Mouse (Mus musculus): ENCODE measurements around the gene Phc2. TPM values are rescaled to one million over a fixed set of nuclear protein-coding genes. Genes with fewer than 3 reads are reported as not detected.
"Not testable (repeated sequence)": the region's sequence is repeated elsewhere in the genome, so short reads cannot be mapped to it uniquely, and the experiment has no call there.

Gene Phc2
- polyA plus RNA-seq, 1 experiment from 2014 or later: 46.9 TPM

DNA sequence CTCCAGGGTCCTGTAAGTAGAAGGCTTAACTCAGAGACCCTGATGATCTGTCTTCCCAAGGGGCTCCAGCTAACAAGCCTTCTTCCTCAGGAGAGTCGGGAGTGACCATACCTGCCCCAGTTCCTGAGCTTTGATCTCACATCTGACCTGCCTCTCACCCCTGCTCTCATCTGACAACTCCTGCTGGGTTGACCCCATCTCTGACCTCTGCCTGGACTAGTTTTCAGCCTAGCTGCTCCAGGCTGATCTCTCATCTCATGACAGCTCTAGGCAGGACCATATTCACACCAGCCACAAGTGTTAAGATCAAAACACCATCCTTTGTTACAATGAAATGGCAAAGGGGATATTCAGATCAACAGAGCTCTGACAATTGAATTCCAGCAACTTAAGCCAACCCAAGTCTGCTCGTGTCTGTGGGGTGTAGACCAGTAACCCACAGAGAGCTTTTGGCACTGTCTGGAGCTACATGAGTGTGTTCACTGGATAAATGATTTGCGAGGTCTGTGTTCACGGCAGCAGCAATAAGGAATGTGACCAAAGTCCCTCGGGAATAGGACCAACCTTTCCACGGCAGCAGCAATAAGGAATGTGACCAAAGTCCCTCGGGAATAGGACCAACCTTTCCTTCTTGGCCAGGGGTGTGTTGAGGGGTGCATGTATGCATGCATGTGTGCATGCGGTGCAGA, 5.8 kb upstream of the Phc2 start:
- Histone ChIP-seq H3K27me3 (replicated peaks) (no peaks in the 10 kb centered on the region), H3K9me3 (no peaks in the 10 kb centered on the region), H3K9ac (no peak overlapping the region), H3K36me3 (no peaks in the 10 kb centered on the region), H3K4me3 (replicated peaks) (no peak overlapping the region), H3K27ac (no peak overlapping the region), H3K4me2 (no peak overlapping the region), H3K4me1 (peaks cover 25% of the 10 kb centered on the region)
- no peak for ATAC-seq (ENCODE audit: insufficient read depth, low FRiP score, low read depth)
- WGBS: 48% methylated on average over 8 of the region's 8 CpGs

DNA sequence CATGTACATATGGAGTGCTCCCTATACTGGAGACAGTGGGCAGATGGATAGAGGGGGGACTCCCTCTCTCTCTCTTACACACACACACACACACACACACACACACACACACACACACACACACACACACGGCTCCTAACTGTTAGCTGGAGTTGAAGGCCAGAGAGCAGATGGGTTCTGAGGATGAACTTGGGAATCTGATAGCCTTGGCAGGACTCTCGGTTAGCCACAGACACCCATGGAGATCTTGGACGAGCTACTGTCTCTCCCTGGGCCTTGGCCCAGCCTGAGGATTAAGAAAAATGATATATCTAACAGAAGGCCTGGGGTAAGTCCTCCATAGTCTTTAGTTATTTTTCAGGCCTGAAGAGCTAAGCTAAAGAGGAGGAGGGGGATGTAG, 3.0 kb upstream of the Phc2 start:
- no peak overlapping the region for H3K4me3 ChIP-seq (replicated peaks)
- H3K9ac ChIP-seq: no peak overlapping the region
- H3K4me1 ChIP-seq: peaks cover 32% of the 10 kb centered on the region
- no peak overlapping the region for H3K27ac ChIP-seq
- H3K36me3 ChIP-seq: no peaks in the 10 kb centered on the region
- WGBS: 43% methylated on average over 3 of the region's 3 CpGs
- no peak for ATAC-seq (ENCODE audit: insufficient read depth, low FRiP score, low read depth)
- H3K4me2 ChIP-seq: no peak overlapping the region
- H3K27me3 ChIP-seq (replicated peaks): no peaks in the 10 kb centered on the region
- no peaks in the 10 kb centered on the region for H3K9me3 ChIP-seq

GRCm38 (mm10) chr4:128652584-128653298, 1.8 kb upstream of the Phc2 start:
- Histone ChIP-seq H3K27me3 (replicated peaks) (no peaks in the 10 kb centered on the region), H3K9ac (no peak overlapping the region), H3K4me3 (replicated peaks) (no peak overlapping the region), H3K4me2 (no peak overlapping the region), H3K36me3 (no peaks in the 10 kb centered on the region), H3K4me1 (peaks cover 26% of the 10 kb centered on the region), H3K9me3 (no peaks in the 10 kb centered on the region), H3K27ac (no peak overlapping the region)
- WGBS: 47% methylated on average over 5 of the region's 5 CpGs
- no peak for ATAC-seq (ENCODE audit: insufficient read depth, low FRiP score, low read depth)

GRCm38 (mm10) chr4:128655446-128655845, 944 bp downstream of the Phc2 start:
- WGBS: 6% methylated on average over 12 of the region's 12 CpGs
- Histone ChIP-seq H3K9me3 (no peaks in the 10 kb centered on the region), H3K4me1 (peaks cover 26% of the 10 kb centered on the region), H3K4me2 (peak overlapping the region; percentile 99), H3K4me3 (replicated peaks) (peak overlapping the region; percentile 76), H3K36me3 (no peaks in the 10 kb centered on the region), H3K27me3 (replicated peaks) (no peaks in the 10 kb centered on the region), H3K9ac (peak overlapping the region; percentile 66; the same call in 1 of the 2 replicates), H3K27ac (no peak overlapping the region)
- no peak for ATAC-seq (ENCODE audit: insufficient read depth, low FRiP score, low read depth)

DNA sequence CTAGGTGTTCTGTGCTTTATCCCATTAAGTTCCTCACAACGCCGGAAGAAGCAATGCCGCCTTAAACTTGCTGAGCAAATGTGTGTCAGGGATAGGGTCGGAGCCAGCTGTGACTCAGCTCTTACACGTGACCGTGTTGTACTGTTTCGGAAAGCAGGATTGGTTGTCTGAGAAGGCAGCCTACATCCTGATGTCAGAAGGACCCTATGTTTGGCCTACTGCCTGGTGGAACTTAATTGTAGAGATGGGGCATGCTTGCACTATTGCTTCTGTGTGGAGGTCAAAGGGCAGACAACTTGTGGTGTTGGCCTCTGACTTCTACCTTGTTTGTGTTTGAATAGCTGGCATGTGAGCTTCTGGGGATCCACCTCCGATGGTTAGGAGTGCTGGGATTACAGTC, 5.7 kb downstream of the Phc2 start:
- ATAC-seq (ENCODE audit: insufficient read depth, low FRiP score, low read depth): no peak

GRCm38 (mm10) chr4:128661063-128661462, 6.6 kb downstream of the Phc2 start:
- WGBS: 69% methylated on average over 8 of the region's 8 CpGs
- Histone ChIP-seq H3K27ac (no peak overlapping the region), H3K36me3 (no peaks in the 10 kb centered on the region), H3K9me3 (no peaks in the 10 kb centered on the region), H3K9ac (no peak overlapping the region), H3K4me1 (no peaks in the 10 kb centered on the region), H3K4me2 (no peak overlapping the region), H3K27me3 (replicated peaks) (no peaks in the 10 kb centered on the region), H3K4me3 (replicated peaks) (no peak overlapping the region)
- no peak for ATAC-seq (ENCODE audit: insufficient read depth, low FRiP score, low read depth)

More for the DNA sequence above, 5.7 kb downstream of the Phc2 start:
- H3K9me3 ChIP-seq: no peaks in the 10 kb centered on the region
- H3K27ac ChIP-seq: no peak overlapping the region
- H3K9ac ChIP-seq: no peak overlapping the region
- 85% methylated on average over 8 of the region's 8 CpGs for WGBS
- H3K27me3 ChIP-seq (replicated peaks): no peaks in the 10 kb centered on the region
- no peak overlapping the region for H3K4me3 ChIP-seq (replicated peaks)
- 0 out of 2 replicates have a peak, but pooled peaks cover 7% of the 10 kb centered on the region for H3K4me1 ChIP-seq
- H3K36me3 ChIP-seq: no peaks in the 10 kb centered on the region
- H3K4me2 ChIP-seq: no peak overlapping the region

GRCm38 (mm10) chr4:128664002-128664401, 9.5 kb downstream of the Phc2 start:
- WGBS: 66% methylated on average over 3 of the region's 3 CpGs
- Histone ChIP-seq H3K27me3 (replicated peaks) (no peaks in the 10 kb centered on the region), H3K9ac (no peak overlapping the region), H3K36me3 (no peaks in the 10 kb centered on the region), H3K4me3 (replicated peaks) (no peak overlapping the region), H3K4me1 (no peaks in the 10 kb centered on the region), H3K4me2 (no peak overlapping the region), H3K27ac (no peak overlapping the region), H3K9me3 (no peaks in the 10 kb centered on the region)
- ATAC-seq (ENCODE audit: insufficient read depth, low FRiP score, low read depth): no peak

GRCm38 (mm10) chr4:128666362-128666761, 11.9 kb downstream of the Phc2 start:
- ATAC-seq (ENCODE audit: insufficient read depth, low FRiP score, low read depth); H3K9ac ChIP-seq; H3K4me3 ChIP-seq (replicated peaks); H3K27ac ChIP-seq; H3K4me1 ChIP-seq; H3K27me3 ChIP-seq (replicated peaks); H3K9me3 ChIP-seq; H3K36me3 ChIP-seq; H3K4me2 ChIP-seq: not testable (repeated sequence)
- 58% methylated on average over 7 of the region's 7 CpGs for WGBS

GRCm38 (mm10) chr4:128667195-128667594, 12.7 kb downstream of the Phc2 start:
- 47% methylated on average over 4 of the region's 4 CpGs for WGBS
- not testable (repeated sequence) for ATAC-seq (ENCODE audit: insufficient read depth, low FRiP score, low read depth); H3K4me2 ChIP-seq; H3K9me3 ChIP-seq; H3K9ac ChIP-seq; H3K4me1 ChIP-seq; H3K27me3 ChIP-seq (replicated peaks); H3K36me3 ChIP-seq; H3K4me3 ChIP-seq (replicated peaks); H3K27ac ChIP-seq

- Histone ChIP-seq H3K4me2 (no peak overlapping the region), H3K9me3 (no peaks in the 10 kb centered on the region), H3K9ac (no peak overlapping the region), H3K27me3 (replicated peaks) (no peaks in the 10 kb centered on the region), H3K27ac (no peak overlapping the region), H3K36me3 (no peaks in the 10 kb centered on the region), H3K4me3 (replicated peaks) (no peak overlapping the region), H3K4me1 (peaks cover 9% of the 10 kb centered on the region)
- whole genome bisulfite sequencing: 78% methylated on average over 6 of the region's 6 CpGs
- ATAC-seq (ENCODE audit: insufficient read depth, low FRiP score, low read depth): no peak
Observed at GRCm38 (mm10) chr4:128669229-128669628, 14.7 kb downstream of the Phc2 start.

- Histone ChIP-seq H3K4me2 (no peak overlapping the region), H3K4me1 (peaks cover 9% of the 10 kb centered on the region)
Observed at GRCm38 (mm10) chr4:128670566-128671191, 16.2 kb downstream of the Phc2 start.

GRCm38 (mm10) chr4:128672494-128672893, 18.0 kb downstream of the Phc2 start:
- peaks cover 9% of the 10 kb centered on the region for H3K4me1 ChIP-seq
- 92% methylated on average over 4 of the region's 4 CpGs for WGBS
- no peaks in the 10 kb centered on the region for H3K36me3 ChIP-seq
- H3K9ac ChIP-seq: no peak overlapping the region
- no peaks in the 10 kb centered on the region for H3K9me3 ChIP-seq
- no peak overlapping the region for H3K4me2 ChIP-seq
- H3K4me3 ChIP-seq (replicated peaks): no peak overlapping the region
- H3K27me3 ChIP-seq (replicated peaks): no peaks in the 10 kb centered on the region
- ATAC-seq (ENCODE audit: insufficient read depth, low FRiP score, low read depth): no peak
- H3K27ac ChIP-seq: no peak overlapping the region

More at GRCm38 (mm10) chr4:128670566-128671191, 16.2 kb downstream of the Phc2 start:
- H3K27me3 ChIP-seq (replicated peaks): no peaks in the 10 kb centered on the region
- H3K36me3 ChIP-seq: no peaks in the 10 kb centered on the region
- no peak overlapping the region for H3K9ac ChIP-seq
- H3K9me3 ChIP-seq: no peaks in the 10 kb centered on the region
- H3K4me3 ChIP-seq (replicated peaks): no peak overlapping the region
- H3K27ac ChIP-seq: no peak overlapping the region
- no peak; the same call in 1 of the 2 replicates for ATAC-seq (ENCODE audit: insufficient read depth, low FRiP score, low read depth)
- 30% methylated on average over 11 of the region's 11 CpGs for WGBS
